Mouse (Mus musculus) intestine, postnatal 0 days (tissue): ENCODE measurements around the gene Oit3. TPM values are rescaled to one million over a fixed set of nuclear protein-coding genes. Genes with fewer than 3 reads are reported as not detected.

ENCODE experiments used
- ATAC-seq: fragments of 200-750 bp; cut with Nextera tagmentation; 2 replicates; pipeline ENCODE4 v1.8.0; 2017; ENCODE audit warnings: mild to moderate bottlenecking, moderate TSS enrichment, moderate library complexity
- H3K27ac ChIP-seq: fragments of 300-500 bp; sonication (generic); 2 replicates; pipeline ENCODE4 v1.5.1; 2014; ENCODE audit warnings: mild to moderate bottlenecking, low read depth, low read length, moderate library complexity
- H3K27me3 ChIP-seq: fragments of 300-500 bp; sonication (generic); replicated peaks from 2 replicates; pipeline ENCODE4 v1.6.1; 2014; ENCODE audit warnings: low read length, mixed read lengths; ENCODE audit not compliant: control insufficient read depth, insufficient read depth
- H3K36me3 ChIP-seq: fragments of 300-500 bp; sonication (generic); 2 replicates; pipeline ENCODE4 v1.6.1; 2014; ENCODE audit warnings: mild to moderate bottlenecking, moderate library complexity; ENCODE audit not compliant: control insufficient read depth, insufficient read depth
- H3K4me1 ChIP-seq: fragments of 300-500 bp; sonication (generic); replicated peaks from 2 replicates; pipeline ENCODE4 v1.6.1; 2014; ENCODE audit warnings: antibody characterized with exemption, low read length, mixed read lengths; ENCODE audit not compliant: control insufficient read depth, insufficient read depth
- H3K4me2 ChIP-seq: fragments of 300-500 bp; sonication (generic); replicated peaks from 2 replicates; pipeline ENCODE4 v1.6.1; 2014; ENCODE audit warnings: low read depth, mild to moderate bottlenecking, moderate library complexity
- H3K4me3 ChIP-seq: fragments of 300-500 bp; sonication (generic); 2 replicates; pipeline ENCODE4 v1.5.1; 2014; ENCODE audit warnings: low read depth, low read length
- H3K9ac ChIP-seq: fragments of 300-500 bp; sonication (generic); 2 replicates; pipeline ENCODE4 v1.6.1; 2014; ENCODE audit warnings: mild to moderate bottlenecking, low read depth, low read length
- H3K9me3 ChIP-seq: fragments of 300-500 bp; sonication (generic); 2 replicates; pipeline ENCODE4 v1.6.1; 2016; ENCODE audit warnings: mixed run types; ENCODE audit not compliant: control insufficient read depth
- CTCF ChIP-seq: sonication (generic); IDR thresholded peaks from 2 replicates; pipeline ENCODE4 v1.5.1; 2016; ENCODE audit warnings: low read depth, mild to moderate bottlenecking, control low read depth, antibody characterized with exemption, moderate library complexity
- WGBS: fragments of 180-500 bp; shearing (Covaris S2); extraction: QIAGEN DNeasy Blood & Tissue Kit; methylation state at CpG from one replicate; pipeline ENCODE4 v1.1.7; 2014; 5-methylcytosine and 5-hydroxymethylcytosine counted together
- polyA plus RNA-seq: library from polyadenylated mRNA; unstranded; fragments of >200 nt; fragmentation: Nextera tagmentation; extraction: Ambion mirVana; gene quantifications from 2 replicates; pipeline ENCODE4 v1.2.1, GENCODE M21; 2015

The Oit3 gene
- polyA plus RNA-seq, 1 experiment from 2014 or later: 0.31 TPM

DNA sequence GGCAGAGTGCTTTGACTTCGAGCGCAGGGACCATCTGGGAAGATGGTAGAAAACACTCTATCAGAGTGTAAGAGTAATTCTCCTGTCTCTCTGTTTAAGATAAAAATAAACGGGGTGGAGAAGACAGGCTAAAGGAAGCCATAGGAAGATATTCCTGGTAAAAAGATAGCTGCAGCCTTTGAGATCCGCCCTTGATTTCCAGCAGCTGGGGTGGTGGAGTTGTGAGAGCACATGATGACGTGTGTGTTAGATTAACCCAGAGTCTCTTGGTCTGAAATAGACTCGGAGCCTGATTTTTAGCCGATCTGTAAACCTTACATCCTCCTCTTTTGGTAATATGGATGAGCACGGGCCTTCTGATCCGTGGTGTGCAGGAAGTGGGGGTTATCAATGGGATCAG, 6.0 kb upstream of the Oit3 start:
- ATAC-seq: no peak
- 72% methylated on average over 9 of the region's 9 CpGs for WGBS
- H3K9me3 ChIP-seq: no peaks in the 10 kb centered on the region
- no peaks in the 10 kb centered on the region for H3K27me3 ChIP-seq
- H3K27ac ChIP-seq: no peak overlapping the region
- H3K36me3 ChIP-seq: peaks cover 32% of the 10 kb centered on the region; the same call in 1 of the 2 replicates
- TF ChIP-seq CTCF: no peak
- H3K4me2 ChIP-seq: no peak overlapping the region
- H3K9ac ChIP-seq: no peak overlapping the region
- H3K4me1 ChIP-seq: no peaks in the 10 kb centered on the region
- H3K4me3 ChIP-seq: no peak overlapping the region

DNA sequence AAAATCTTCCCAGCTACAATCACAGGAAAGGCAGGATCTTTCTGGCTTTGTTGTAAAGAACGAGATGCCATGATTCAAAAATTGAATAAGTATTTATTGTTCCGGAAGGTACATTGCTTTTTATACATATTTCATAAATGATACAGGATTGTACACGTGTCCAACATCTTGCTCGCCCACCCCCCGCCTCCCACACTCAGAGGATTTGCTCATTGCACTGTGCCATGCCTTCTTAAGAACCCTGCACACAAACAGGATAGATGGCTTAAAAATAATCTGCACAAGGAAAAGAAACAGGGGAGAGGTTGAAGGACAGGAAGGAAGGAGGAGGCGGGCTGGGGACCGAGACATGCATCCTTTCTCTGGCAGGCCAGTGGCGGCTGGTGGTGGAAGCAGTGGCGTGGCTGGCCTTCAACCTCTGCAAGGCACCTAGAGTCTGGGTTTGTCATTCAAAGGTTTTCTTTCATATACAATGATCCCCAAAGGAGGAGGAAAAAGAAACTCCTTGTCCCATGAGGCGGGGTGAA, 5.4 kb upstream of the Oit3 start:
- Histone ChIP-seq H3K4me1 (no peaks in the 10 kb centered on the region), H3K27ac (no peak overlapping the region), H3K36me3 (peaks cover 32% of the 10 kb centered on the region; the same call in 1 of the 2 replicates), H3K27me3 (no peaks in the 10 kb centered on the region), H3K4me3 (no peak overlapping the region), H3K4me2 (no peak overlapping the region), H3K9ac (no peak overlapping the region), H3K9me3 (no peaks in the 10 kb centered on the region)
- TF ChIP-seq CTCF: no peak
- no peak for ATAC-seq
- WGBS: 83% methylated on average over 10 of the region's 10 CpGs

DNA sequence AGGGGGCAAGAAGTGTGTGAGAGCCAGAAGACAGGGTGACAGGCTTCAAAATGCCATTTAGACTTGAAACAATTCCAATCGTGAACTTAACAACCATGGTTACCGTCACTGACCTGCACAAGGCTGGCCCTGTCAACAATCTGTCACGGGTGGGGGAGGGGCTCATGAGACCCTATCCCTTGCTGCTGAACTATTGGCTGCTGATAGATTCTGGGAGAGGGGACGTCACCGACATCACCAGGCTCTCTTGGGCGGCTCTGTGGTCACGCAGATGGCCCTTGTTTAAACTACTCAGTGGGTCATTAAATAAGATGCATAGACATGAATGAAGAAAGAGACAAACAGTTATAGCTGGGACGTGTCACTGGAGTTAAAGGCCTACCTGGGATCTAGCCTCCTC, 3.1 kb upstream of the Oit3 start:
- Histone ChIP-seq H3K27me3 (no peaks in the 10 kb centered on the region), H3K4me1 (no peaks in the 10 kb centered on the region), H3K4me3 (no peak overlapping the region), H3K4me2 (no peak overlapping the region), H3K27ac (no peak overlapping the region), H3K36me3 (peaks cover 14% of the 10 kb centered on the region; the same call in 1 of the 2 replicates), H3K9ac (no peak overlapping the region), H3K9me3 (no peaks in the 10 kb centered on the region)
- TF ChIP-seq CTCF: no peak
- no peak for ATAC-seq
- WGBS: 59% methylated on average over 8 of the region's 8 CpGs

DNA sequence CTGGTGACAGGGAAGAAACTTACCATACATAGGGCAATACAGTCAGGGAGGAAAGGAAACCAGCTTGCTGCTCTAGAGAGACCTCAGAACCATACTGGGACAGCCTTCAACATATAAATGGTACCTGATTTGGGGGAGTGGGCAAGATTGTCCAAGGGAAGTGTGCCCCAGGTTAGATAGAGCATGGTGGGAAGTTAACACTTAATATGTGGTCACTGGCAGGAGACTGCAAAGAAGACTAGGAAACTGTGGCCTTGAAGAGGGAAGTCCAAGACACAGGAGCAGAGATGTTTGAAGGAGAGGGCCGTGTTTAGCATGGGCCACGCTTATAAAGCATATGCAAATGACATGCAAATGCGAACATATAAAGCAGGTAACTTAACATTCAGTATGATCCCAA, 2.5 kb upstream of the Oit3 start:
- H3K9me3 ChIP-seq: no peaks in the 10 kb centered on the region
- no peak overlapping the region for H3K4me3 ChIP-seq
- H3K27me3 ChIP-seq: no peaks in the 10 kb centered on the region
- no peaks in the 10 kb centered on the region for H3K4me1 ChIP-seq
- peaks cover 12% of the 10 kb centered on the region; the same call in 1 of the 2 replicates for H3K36me3 ChIP-seq
- H3K4me2 ChIP-seq: no peak overlapping the region
- H3K27ac ChIP-seq: no peak overlapping the region
- TF ChIP-seq CTCF: no peak
- H3K9ac ChIP-seq: no peak overlapping the region
- 80% methylated on average over 3 of the region's 3 CpGs for WGBS
- no peak for ATAC-seq

DNA sequence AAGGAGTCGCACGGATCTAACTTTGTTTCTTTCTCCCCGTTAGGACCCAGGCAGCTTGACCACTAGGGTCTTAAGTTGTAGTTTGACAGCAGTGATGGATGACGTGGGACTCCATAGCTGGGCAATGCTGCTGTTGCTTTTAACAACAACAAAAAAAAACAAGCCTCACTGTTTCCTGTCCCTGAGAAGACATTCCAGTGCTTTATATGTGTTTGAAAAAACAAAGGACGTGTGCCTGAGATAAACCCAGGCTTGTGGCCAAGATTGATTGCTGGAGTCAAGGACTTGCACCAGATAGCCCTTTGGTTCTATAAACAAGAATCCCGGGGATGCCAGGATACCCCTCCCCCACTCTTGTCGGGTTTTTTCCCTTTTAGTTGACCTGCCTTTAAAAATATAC, 1.6 kb upstream of the Oit3 start:
- H3K27me3 ChIP-seq: no peaks in the 10 kb centered on the region
- TF ChIP-seq CTCF: no peak
- no peak overlapping the region for H3K9ac ChIP-seq
- no peaks in the 10 kb centered on the region for H3K4me1 ChIP-seq
- H3K27ac ChIP-seq: no peak overlapping the region
- H3K36me3 ChIP-seq: peaks cover 3% of the 10 kb centered on the region; the same call in 1 of the 2 replicates
- no peak for ATAC-seq
- H3K4me2 ChIP-seq: no peak overlapping the region
- 15% methylated on average over 7 of the region's 7 CpGs for WGBS
- no peak overlapping the region for H3K4me3 ChIP-seq
- H3K9me3 ChIP-seq: no peaks in the 10 kb centered on the region

DNA sequence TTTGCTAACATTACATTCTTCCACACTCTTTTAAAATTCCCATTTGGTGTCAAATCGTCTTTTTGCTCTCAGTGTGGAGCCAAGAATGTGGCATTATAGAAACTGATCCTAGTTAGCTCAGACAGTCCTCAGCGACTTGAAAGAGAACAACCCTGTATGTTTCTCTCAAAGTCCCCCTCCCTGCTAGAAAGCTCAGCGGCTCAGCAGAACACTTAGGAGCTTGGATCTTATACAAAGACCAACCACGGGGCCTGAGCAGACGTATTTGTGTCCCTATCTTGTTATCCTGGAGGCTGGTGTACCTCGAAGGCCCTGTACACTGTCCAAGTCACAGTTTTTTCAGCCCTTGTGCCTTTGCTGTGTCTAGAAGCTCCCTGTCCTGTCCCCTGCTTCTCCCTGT, 1.4 kb downstream of the Oit3 start:
- no peaks in the 10 kb centered on the region for H3K27me3 ChIP-seq
- no peak overlapping the region for H3K27ac ChIP-seq
- ATAC-seq: no peak
- no peak for TF ChIP-seq CTCF
- 62% methylated on average over 6 of the region's 6 CpGs for WGBS
- H3K4me2 ChIP-seq: no peak overlapping the region
- no peaks in the 10 kb centered on the region for H3K36me3 ChIP-seq
- no peak overlapping the region for H3K9ac ChIP-seq
- H3K4me1 ChIP-seq: no peaks in the 10 kb centered on the region
- H3K9me3 ChIP-seq: no peaks in the 10 kb centered on the region
- no peak overlapping the region for H3K4me3 ChIP-seq

DNA sequence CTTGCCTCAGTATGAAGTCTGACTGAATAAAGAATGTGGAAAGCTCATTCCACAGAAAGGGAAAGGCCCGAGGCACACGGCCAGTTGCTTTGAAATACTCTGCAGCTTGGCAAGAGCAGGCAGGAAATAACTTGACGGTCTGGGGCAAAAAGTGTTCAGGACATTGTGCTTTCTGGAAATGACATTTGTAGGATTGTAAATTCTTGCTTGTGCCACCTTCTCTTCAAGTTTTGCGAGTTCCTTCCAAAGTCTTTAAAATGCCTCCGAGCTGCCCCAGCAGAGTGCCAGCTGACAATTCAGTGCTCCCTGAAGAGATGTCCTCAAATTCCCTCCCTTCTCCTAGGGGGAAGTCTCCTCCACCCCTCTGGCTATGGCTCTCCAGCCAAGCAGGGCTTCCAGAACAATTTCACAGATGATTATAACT, 2.1 kb downstream of the Oit3 start:
- no peak for TF ChIP-seq CTCF
- H3K4me1 ChIP-seq: no peaks in the 10 kb centered on the region
- H3K27me3 ChIP-seq: no peaks in the 10 kb centered on the region
- no peak overlapping the region for H3K9ac ChIP-seq
- ATAC-seq: no peak
- H3K27ac ChIP-seq: no peak overlapping the region
- 60% methylated on average over 5 of the region's 5 CpGs for WGBS
- H3K4me3 ChIP-seq: no peak overlapping the region
- no peaks in the 10 kb centered on the region for H3K9me3 ChIP-seq
- no peak overlapping the region for H3K4me2 ChIP-seq
- no peaks in the 10 kb centered on the region for H3K36me3 ChIP-seq
